Mouse (Mus musculus) intestine, embryonic 14.5 days (tissue): ENCODE results near the gene Mdp1. TPM values are rescaled to one million over a fixed set of nuclear protein-coding genes. Genes with fewer than 3 reads are reported as not detected.

Experiments
- ATAC-seq: fragments of 200-750 bp; cut with Nextera tagmentation; replicated peaks from 2 replicates; pipeline ENCODE4 v1.8.0; 2017; ENCODE audit warnings: low read depth, moderate number of reproducible peaks, moderate TSS enrichment, moderate library complexity; ENCODE audit not compliant: low FRiP score, low TSS enrichment
- DNase-seq: peaks from one replicate; pipeline ENCODE4 v3.0.0-alpha.2; 2018; ENCODE audit warnings: low spot score
- H3K27ac ChIP-seq: fragments of 300-500 bp; sonication (generic); 2 replicates; pipeline ENCODE4 v1.5.1; 2014; ENCODE audit warnings: low read depth, mild to moderate bottlenecking, control low read depth
- H3K27me3 ChIP-seq: fragments of 300-500 bp; sonication (generic); replicated peaks from 2 replicates; pipeline ENCODE4 v1.6.1; 2014; ENCODE audit warnings: low read length, control low read depth; ENCODE audit not compliant: control insufficient read depth, insufficient read depth
- H3K36me3 ChIP-seq: fragments of 300-500 bp; sonication (generic); 2 replicates; pipeline ENCODE4 v1.6.1; 2014; ENCODE audit warnings: low read length, control low read depth; ENCODE audit not compliant: control insufficient read depth, insufficient read depth
- H3K4me1 ChIP-seq: fragments of 300-500 bp; sonication (generic); replicated peaks from 2 replicates; pipeline ENCODE4 v1.6.1; 2014; ENCODE audit warnings: low read length, control low read depth, mixed read lengths; ENCODE audit not compliant: control insufficient read depth, insufficient read depth
- H3K4me2 ChIP-seq: fragments of 300-500 bp; sonication (generic); 2 replicates; pipeline ENCODE4 v1.6.1; 2014; ENCODE audit warnings: low read length
- H3K4me3 ChIP-seq: fragments of 300-500 bp; sonication (generic); 2 replicates; pipeline ENCODE4 v1.5.1; 2014; ENCODE audit warnings: low read depth, low read length, control low read depth, mixed read lengths
- H3K9ac ChIP-seq: fragments of 300-500 bp; sonication (generic); 2 replicates; pipeline ENCODE4 v1.6.1; 2014; ENCODE audit warnings: mild to moderate bottlenecking, low read length
- H3K9me3 ChIP-seq: fragments of 300-500 bp; sonication (generic); 2 replicates; pipeline ENCODE4 v1.6.1; 2016; ENCODE audit warnings: low read length, control low read depth; ENCODE audit not compliant: control insufficient read depth
- WGBS: fragments of 180-500 bp; shearing (Covaris S2); extraction: QIAGEN DNeasy Blood & Tissue Kit; methylation state at CpG from one replicate; pipeline ENCODE4 v1.1.7; 2014; 5-methylcytosine and 5-hydroxymethylcytosine counted together
- polyA plus RNA-seq: library from polyadenylated mRNA; unstranded; fragments of >200 nt; fragmentation: Nextera tagmentation; extraction: Ambion mirVana; gene quantifications from 2 replicates; pipeline ENCODE4 v1.2.1, GENCODE M21; 2014

Mdp1 gene
- polyA plus RNA-seq, 1 experiment from 2014 or later = 53.8 TPM

GRCm38 (mm10) chr14:55681160-55682117 lies 21.1 kb upstream of the Mdp1 start, which contains the start of gene Tinf2:
TSS of gene Tinf2 (minus strand) at chr14:55681820.
- Histone ChIP-seq H3K9ac (peak within 1 kb of the TSS; percentile 63), H3K4me3 (peak within 1 kb of the TSS; percentile 76), H3K4me1 (peaks cover 8% of the 10 kb centered on the region; the same call in 1 of the 2 replicates), H3K9me3 (no peaks in the 10 kb centered on the region), H3K27ac (peak within 1 kb of the TSS; percentile 81), H3K27me3 (no peaks in the 10 kb centered on the region), H3K4me2 (peak within 1 kb of the TSS; percentile 62), H3K36me3 (peaks cover 42% of the 10 kb centered on the region)
- DNase-seq (peak; percentile 98), ATAC-seq (peak; percentile 98)
- under 1% methylated on average over 64 of the region's 66 CpGs for WGBS

- H3K4me1 ChIP-seq = peaks cover 13% of the 10 kb centered on the region; the same call in 1 of the 2 replicates
- H3K4me2 ChIP-seq = no peak overlapping the region
- no peaks in the 10 kb centered on the region for H3K9me3 ChIP-seq
- no peak overlapping the region for H3K27ac ChIP-seq
- H3K9ac ChIP-seq = no peak overlapping the region
- 85% methylated on average over 4 of the region's 4 CpGs for WGBS
- H3K36me3 ChIP-seq = peaks cover 59% of the 10 kb centered on the region
- ATAC-seq (no peak), DNase-seq (no peak)
- no peaks in the 10 kb centered on the region for H3K27me3 ChIP-seq
- H3K4me3 ChIP-seq = no peak overlapping the region
Observed at GRCm38 (mm10) chr14:55677615-55678014, 17.3 kb upstream of the Mdp1 start.

GRCm38 (mm10) chr14:55672741-55673060 lies 12.4 kb upstream of the Mdp1 start:
- H3K4me3 ChIP-seq = peak overlapping the region; percentile 96
- H3K4me1 ChIP-seq = peaks cover 17% of the 10 kb centered on the region; the same call in 1 of the 2 replicates
- H3K27me3 ChIP-seq = no peaks in the 10 kb centered on the region
- H3K9me3 ChIP-seq = no peaks in the 10 kb centered on the region
- H3K4me2 ChIP-seq = peak overlapping the region; percentile 88
- peak overlapping the region; percentile 56 for H3K9ac ChIP-seq
- WGBS = 73% methylated on average over 7 of the region's 7 CpGs
- DNase-seq (no peak), ATAC-seq (no peak)
- peaks cover 44% of the 10 kb centered on the region for H3K36me3 ChIP-seq
- H3K27ac ChIP-seq = peak overlapping the region; percentile 73

GRCm38 (mm10) chr14:55671833-55672740 lies 11.8 kb upstream of the Mdp1 start, which contains the start of the genes Gmpr2 and Nedd8:
TSS of gene Gmpr2 (plus strand) at chr14:55671941.
TSS of gene Nedd8 (minus strand) at chr14:55672124.
- Histone ChIP-seq H3K36me3 (peaks cover 38% of the 10 kb centered on the region), H3K27me3 (no peaks in the 10 kb centered on the region), H3K27ac (peak within 1 kb of the TSS; percentile 73), H3K4me2 (peak within 1 kb of the TSS; percentile 96), H3K4me3 (peak within 1 kb of the TSS; percentile 96), H3K4me1 (peaks cover 17% of the 10 kb centered on the region; the same call in 1 of the 2 replicates), H3K9ac (peak within 1 kb of the TSS; percentile 80), H3K9me3 (no peaks in the 10 kb centered on the region)
- ATAC-seq (peak; percentile 95), DNase-seq (peak; percentile 98)
- under 1% methylated on average over 38 of the region's 38 CpGs for WGBS

GRCm38 (mm10) chr14:55671486-55671832 lies 11.2 kb upstream of the Mdp1 start:
- Histone ChIP-seq H3K36me3 (peaks cover 34% of the 10 kb centered on the region), H3K27me3 (no peaks in the 10 kb centered on the region), H3K4me2 (peak overlapping the region; percentile 96), H3K4me3 (peak overlapping the region; percentile 96), H3K4me1 (peaks cover 17% of the 10 kb centered on the region; the same call in 1 of the 2 replicates), H3K9ac (peak overlapping the region; percentile 80), H3K9me3 (no peaks in the 10 kb centered on the region), H3K27ac (peak overlapping the region; percentile 73)
- WGBS = 0% methylated on average over 12 of the region's 12 CpGs
- peak; percentile 9; the same call in 1 of the 2 replicates for ATAC-seq
- no peak for DNase-seq

- H3K27ac ChIP-seq = no peak overlapping the region; the same call in 1 of the 2 replicates
- DNase-seq (no peak), ATAC-seq (no peak)
- H3K4me1 ChIP-seq = peaks cover 5% of the 10 kb centered on the region; the same call in 1 of the 2 replicates
- 0 out of 2 replicates have a peak overlapping the region, but pooled peaks have one; percentile 88 for H3K4me3 ChIP-seq
- H3K36me3 ChIP-seq = peaks cover 47% of the 10 kb centered on the region
- no peaks in the 10 kb centered on the region for H3K9me3 ChIP-seq
- H3K4me2 ChIP-seq = peak overlapping the region; percentile 62
- H3K9ac ChIP-seq = no peak overlapping the region
- no peaks in the 10 kb centered on the region for H3K27me3 ChIP-seq
- 47% methylated on average over 2 of the region's 2 CpGs for WGBS
Observed at GRCm38 (mm10) chr14:55660636-55661035, 328 bp upstream of the Mdp1 start.

GRCm38 (mm10) chr14:55658011-55658410 lies 2.3 kb downstream of the Mdp1 start:
- peaks cover 33% of the 10 kb centered on the region for H3K36me3 ChIP-seq
- H3K4me1 ChIP-seq = peaks cover 5% of the 10 kb centered on the region; the same call in 1 of the 2 replicates
- H3K9me3 ChIP-seq = no peaks in the 10 kb centered on the region
- H3K9ac ChIP-seq = no peak overlapping the region
- ATAC-seq = peak; percentile 36; the same call in 1 of the 2 replicates
- no peak overlapping the region for H3K27ac ChIP-seq
- WGBS = 84% methylated on average over 5 of the region's 5 CpGs
- DNase-seq = no peak
- H3K27me3 ChIP-seq = no peaks in the 10 kb centered on the region
- no peak overlapping the region for H3K4me2 ChIP-seq
- H3K4me3 ChIP-seq = no peak overlapping the region

GRCm38 (mm10) chr14:55656935-55657334 lies 3.4 kb downstream of the Mdp1 start:
- H3K9ac ChIP-seq = no peak overlapping the region
- WGBS = 84% methylated on average over 3 of the region's 3 CpGs
- DNase-seq (no peak), ATAC-seq (no peak)
- H3K36me3 ChIP-seq = peaks cover 24% of the 10 kb centered on the region
- H3K27ac ChIP-seq = no peak overlapping the region
- H3K4me1 ChIP-seq = peaks cover 5% of the 10 kb centered on the region; the same call in 1 of the 2 replicates
- no peaks in the 10 kb centered on the region for H3K9me3 ChIP-seq
- no peak overlapping the region for H3K4me2 ChIP-seq
- H3K4me3 ChIP-seq = no peak overlapping the region
- no peaks in the 10 kb centered on the region for H3K27me3 ChIP-seq
